Mouse (Mus musculus) liver, embryonic 16.5 days (tissue): Measurements from ENCODE around the gene Pdzd3. TPM values are rescaled to one million over a fixed set of nuclear protein-coding genes. Genes with fewer than 3 reads are reported as not detected.

Experiments
- ATAC-seq: fragments of 200-750 bp; cut with Nextera tagmentation; 2 replicates; pipeline ENCODE4 v1.8.0; 2017; ENCODE audit warnings: low read depth, mild to moderate bottlenecking, moderate number of reproducible peaks, moderate library complexity
- H3K27ac ChIP-seq: fragments of 300-500 bp; sonication (generic); 2 replicates; pipeline ENCODE4 v1.5.1; 2014; ENCODE audit warnings: mild to moderate bottlenecking, low read length
- H3K27me3 ChIP-seq: fragments of 300-500 bp; sonication (generic); 2 replicates; pipeline ENCODE4 v1.6.1; 2014; ENCODE audit warnings: low read depth, low read length, mixed read lengths; ENCODE audit not compliant: control insufficient read depth, insufficient read depth
- H3K36me3 ChIP-seq: fragments of 300-500 bp; sonication (generic); 2 replicates; pipeline ENCODE4 v1.6.1; 2014; ENCODE audit warnings: mild to moderate bottlenecking; ENCODE audit not compliant: control insufficient read depth, insufficient read depth
- H3K4me1 ChIP-seq: fragments of 300-500 bp; sonication (generic); 2 replicates; pipeline ENCODE4 v1.6.1; 2014; ENCODE audit warnings: low read depth, low read length, mixed read lengths; ENCODE audit not compliant: control insufficient read depth
- H3K4me2 ChIP-seq: fragments of 300-500 bp; sonication (generic); 2 replicates; pipeline ENCODE4 v1.6.1; 2014; ENCODE audit warnings: low read depth, low read length, mixed read lengths
- H3K4me3 ChIP-seq: fragments of 300-500 bp; sonication (generic); 2 replicates; pipeline ENCODE4 v1.5.1; 2014; ENCODE audit warnings: low read depth, mild to moderate bottlenecking, low read length
- H3K9ac ChIP-seq: fragments of 300-500 bp; sonication (generic); 2 replicates; pipeline ENCODE4 v1.6.1; 2014; ENCODE audit warnings: low read depth, low read length
- H3K9me3 ChIP-seq: fragments of 300-500 bp; sonication (generic); replicated peaks from 2 replicates; pipeline ENCODE4 v1.6.1; 2016; ENCODE audit warnings: low read length; ENCODE audit not compliant: control insufficient read depth
- WGBS: fragments of 180-500 bp; shearing (Covaris S2); extraction: QIAGEN DNeasy Blood & Tissue Kit; methylation state at CpG from one replicate; pipeline ENCODE4 v1.1.7; 2014; ENCODE audit not compliant: insufficient replicate concordance; 5-methylcytosine and 5-hydroxymethylcytosine counted together
- polyA plus RNA-seq: library from polyadenylated mRNA; unstranded; fragments of >200 nt; fragmentation: Nextera tagmentation; extraction: Ambion mirVana; gene quantifications from 2 replicates; pipeline ENCODE4 v1.2.1, GENCODE M21; 2015

Pdzd3 gene
- polyA plus RNA-seq, 1 experiment from 2014 or later, result 0.14 TPM

GRCm38 (mm10) chr9:44199166-44199565, 52.1 kb downstream of the Pdzd3 start:
- Histone ChIP-seq H3K9me3 (no peaks in the 10 kb centered on the region), H3K9ac (no peak overlapping the region), H3K4me3 (no peak overlapping the region), H3K27ac (no peak overlapping the region), H3K36me3 (peaks cover 2% of the 10 kb centered on the region; the same call in 1 of the 2 replicates), H3K27me3 (no peaks in the 10 kb centered on the region), H3K4me1 (peaks cover 2% of the 10 kb centered on the region; the same call in 1 of the 2 replicates), H3K4me2 (no peak overlapping the region)
- 72% methylated on average over 3 of the region's 3 CpGs for WGBS
- ATAC-seq, result no peak

Other genes starting within 250 kb of the Pdzd3 start
- gene Thy1, start 208.1 kb downstream of the Pdzd3 start, polyA plus RNA-seq, result 0.19 and 0.38 TPM in 2 replicates
- 2.7 and 3.2 TPM in 2 replicates for gene Usp2, start 184.4 kb downstream of the Pdzd3 start, polyA plus RNA-seq
- gene Mfrp, start 149.7 kb downstream of the Pdzd3 start, polyA plus RNA-seq, result 0.04 TPM in 1 of 2 replicates, not detected in the other
- gene C1qtnf5, start 144.2 kb downstream of the Pdzd3 start, polyA plus RNA-seq, result 0.29 and 0.52 TPM in 2 replicates
- 0.07 TPM in 1 of 2 replicates, not detected in the other for gene Gm49380, start 138.0 kb downstream of the Pdzd3 start, polyA plus RNA-seq
- gene Rnf26, start 138.0 kb downstream of the Pdzd3 start, polyA plus RNA-seq, result 27.1 and 32.3 TPM in 2 replicates
- gene Mcam, start 117.0 kb downstream of the Pdzd3 start, polyA plus RNA-seq, result 4.5 and 5.6 TPM in 2 replicates
- 4.4 and 5.0 TPM in 2 replicates for gene Cbl, start 17.4 kb downstream of the Pdzd3 start, polyA plus RNA-seq
- gene Ccdc153, start 10.8 kb downstream of the Pdzd3 start, polyA plus RNA-seq, result not detected in 2 replicates
- gene Nlrx1, start 17.1 kb upstream of the Pdzd3 start, polyA plus RNA-seq, result 4.3 and 5.0 TPM in 2 replicates
- 16.0 and 17.9 TPM in 2 replicates for gene Abcg4, start 37.1 kb upstream of the Pdzd3 start, polyA plus RNA-seq
- 10.1 and 12.6 TPM in 2 replicates for gene Hinfp, start 54.2 kb upstream of the Pdzd3 start, polyA plus RNA-seq
- 7.8 and 9.1 TPM in 2 replicates for gene C2cd2l, start 68.8 kb upstream of the Pdzd3 start, polyA plus RNA-seq
- gene Dpagt1, start 74.5 kb upstream of the Pdzd3 start, polyA plus RNA-seq, result 17.5 and 20.1 TPM in 2 replicates
- gene H2afx, start 83.2 kb upstream of the Pdzd3 start, polyA plus RNA-seq, result 191 and 216 TPM in 2 replicates
- gene Hmbs, start 92.8 kb upstream of the Pdzd3 start, polyA plus RNA-seq, result 1,376 and 1,388 TPM in 2 replicates
- gene Vps11, start 110.2 kb upstream of the Pdzd3 start, polyA plus RNA-seq, result 14.3 and 14.4 TPM in 2 replicates
- 14.3 and 14.5 TPM in 2 replicates for gene Hyou1, start 128.0 kb upstream of the Pdzd3 start, polyA plus RNA-seq
- 65.1 and 81.4 TPM in 2 replicates for gene Slc37a4, start 145.4 kb upstream of the Pdzd3 start, polyA plus RNA-seq
- 791 and 928 TPM in 2 replicates for gene Rps25, start 155.7 kb upstream of the Pdzd3 start, polyA plus RNA-seq
- gene Trappc4, start 156.1 kb upstream of the Pdzd3 start, polyA plus RNA-seq, result 42.8 and 46.3 TPM in 2 replicates
- 12.2 and 16.3 TPM in 2 replicates for gene Ccdc84, start 167.1 kb upstream of the Pdzd3 start, polyA plus RNA-seq
- not detected in 2 replicates for gene Foxr1, start 189.7 kb upstream of the Pdzd3 start, polyA plus RNA-seq
- gene Upk2, start 203.5 kb upstream of the Pdzd3 start, polyA plus RNA-seq, result not detected in 2 replicates
- 2.2 TPM in 2 replicates for gene Bcl9l, start 231.4 kb upstream of the Pdzd3 start, polyA plus RNA-seq